Mouse (Mus musculus): ENCODE measurements around the gene Col9a2.

Gene Col9a2

GRCm38 (mm10) chr4:121103304-121103703 lies 64.1 kb downstream of the Col9a2 start:
- CTCF ChIA-PET = interaction anchor here in 1 of 4 experiments (0.5 kb wide), 1 partner anchor 31 kb away, joined by 4 read pairs; no protein-coding TSS in a partner anchor
- POLR2A ChIA-PET = interaction anchor here in 1 of 4 experiments (0.6 kb wide), 1 partner anchor 477 kb away, joined by 4 read pairs; no protein-coding TSS in a partner anchor

All from embryonic stem cell, embryonic (primary cell).